Comparison of ENCODE assay signal across 32 mouse cellular contexts in the genomic region with DNA sequence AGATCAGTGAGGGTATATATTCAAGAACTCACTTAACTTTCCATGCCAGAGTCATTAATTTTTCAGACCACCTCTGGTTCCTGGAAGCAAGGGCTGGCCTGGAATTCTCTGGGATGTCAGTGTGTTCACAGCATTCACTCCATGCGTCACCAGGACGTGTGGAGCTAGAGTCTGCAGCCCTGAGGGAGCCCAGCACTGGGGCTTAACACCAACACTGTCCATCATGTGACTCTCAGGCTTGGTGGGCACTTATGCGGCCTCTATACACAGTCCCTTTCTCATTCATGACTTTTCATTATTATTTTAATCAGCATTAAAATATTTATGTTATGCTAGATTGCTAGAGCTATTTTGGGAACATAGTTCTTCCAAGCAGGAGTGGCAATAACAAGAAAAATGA.
A peak's percentile ranks its signal among the peaks of the same experiment; 100 is the strongest.
DNase-seq lines count a peak whose midpoint lies in the region; ATAC-seq and TF ChIP-seq lines count a peak whose summit lies in the region.
"Had no signal": no experiment of that assay in that cellular context is flagged by ENCODE, and none has a peak within 500 bp of the region (broad histone marks: within the 10 kb centered on the region; RNA-seq: fewer than 3 reads in every experiment).

No protein-coding gene starts in this region.

- H3K9me3 ChIP-seq in heart, embryonic 13.5 days: peaks cover 4% of the 10 kb centered on the region; the same call in 1 of the 2 replicates
- H3K9me3 ChIP-seq in midbrain, embryonic 15.5 days: no peaks in the 10 kb centered on the region
- no peaks in the 10 kb centered on the region for H3K9me3 ChIP-seq in midbrain, postnatal 0 days (ENCODE audit: low read length)
- no peaks in the 10 kb centered on the region for H3K9me3 ChIP-seq in stomach, postnatal 0 days (ENCODE audit: control insufficient read depth, low read length)
- H3K9me3 ChIP-seq: embryonic facial prominence, embryonic 13.5 days; hindbrain, embryonic 12.5 days; kidney, embryonic 15.5 days; limb, embryonic 15.5 days; liver, embryonic 13.5 days; stomach, embryonic 15.5 days had no signal

- H3K27me3 ChIP-seq in heart, embryonic 13.5 days (replicated peaks): no peaks in the 10 kb centered on the region
- H3K27me3 ChIP-seq in midbrain, embryonic 15.5 days (replicated peaks): no peaks in the 10 kb centered on the region
- H3K27me3 ChIP-seq in midbrain, postnatal 0 days (ENCODE audit: insufficient read depth, low read length): no peaks in the 10 kb centered on the region
- H3K27me3 ChIP-seq in stomach, postnatal 0 days (ENCODE audit: control insufficient read depth, insufficient read depth, low read length): no peaks in the 10 kb centered on the region
- H3K27me3 ChIP-seq: embryonic facial prominence, embryonic 13.5 days; hindbrain, embryonic 12.5 days; kidney, embryonic 15.5 days; liver, embryonic 13.5 days; megakaryocyte, embryonic 14.5 days; neural tube, embryonic 13.5 days; stomach, embryonic 15.5 days had no signal

- DNase-seq in heart, adult 8-10 months (ENCODE audit: low spot score): no peak
- peak; percentile 22 for DNase-seq in heart, postnatal 4 days
- no peak for DNase-seq in heart, adult 9 months (ENCODE audit: low spot score in 2 of 2)
- no peak for DNase-seq in midbrain, postnatal 0 days (ENCODE audit: low spot score)
- DNase-seq in stomach, postnatal 0 days (ENCODE audit: low spot score): no peak
- DNase-seq in layer of hippocampus, postnatal 10 days (ENCODE audit: low spot score in 2 of 2): no peak
- DNase-seq: adrenal gland, postnatal 25 days; B cell, adult 2 months; cerebellum, adult 11-12 months; cerebellum, adult 9-11 months; embryo, embryonic 11 days; forebrain, postnatal 0 days; kidney, adult 18-20 months; kidney, postnatal 25 days; liver, embryonic 13.5 days; lung, adult 18-20 months; lung, postnatal 4 days; right cerebral cortex, postnatal 14 days; thymus, postnatal 14 days had no signal

- peak overlapping the region; percentile 32 for H3K4me2 ChIP-seq in heart, embryonic 13.5 days
- H3K4me2 ChIP-seq in midbrain, embryonic 15.5 days: no peak overlapping the region
- H3K4me2 ChIP-seq in midbrain, postnatal 0 days (ENCODE audit: low read depth, low read length, poor library complexity, severe bottlenecking): no peak overlapping the region
- H3K4me2 ChIP-seq in stomach, postnatal 0 days (replicated peaks; ENCODE audit: low read depth): no peak overlapping the region
- H3K4me2 ChIP-seq: embryonic facial prominence, embryonic 13.5 days; hindbrain, embryonic 12.5 days; kidney, embryonic 15.5 days; limb, embryonic 15.5 days; liver, embryonic 13.5 days; neural tube, embryonic 13.5 days; stomach, embryonic 15.5 days had no signal

- no peak for TF ChIP-seq CTCF in midbrain, postnatal 0 days (IDR thresholded peaks at IDR 0.05)
- no peak for TF ChIP-seq CTCF in stomach, postnatal 0 days (IDR thresholded peaks at IDR 0.05; ENCODE audit: low read depth)

- 37% methylated on average over 3 of the region's 3 CpGs for WGBS in heart, embryonic 13.5 days
- WGBS in midbrain, embryonic 15.5 days: 45% methylated on average over 3 of the region's 3 CpGs
- 38% methylated on average over 3 of the region's 3 CpGs for WGBS in midbrain, postnatal 0 days
- WGBS in stomach, postnatal 0 days: 65% methylated on average over 3 of the region's 3 CpGs

- TF ChIP-seq EP300 in stomach, postnatal 0 days (optimal IDR thresholded peaks at IDR 0.05): no peak

- H3K4me3 ChIP-seq in heart, embryonic 13.5 days: no peak overlapping the region
- H3K4me3 ChIP-seq in midbrain, embryonic 15.5 days: no peak overlapping the region
- H3K4me3 ChIP-seq in midbrain, postnatal 0 days (ENCODE audit: low read depth, low read length): no peak overlapping the region
- H3K4me3 ChIP-seq in stomach, postnatal 0 days (ENCODE audit: low read depth, low read length): no peak overlapping the region
- H3K4me3 ChIP-seq: embryonic facial prominence, embryonic 13.5 days; erythroblast, embryonic 14.5 days; hindbrain, embryonic 12.5 days; kidney, embryonic 15.5 days; left cerebral cortex, adult 2 months; limb, embryonic 15.5 days; liver, embryonic 13.5 days; megakaryocyte, embryonic 14.5 days; neural tube, embryonic 13.5 days; stomach, embryonic 15.5 days had no signal

- H3K4me1 ChIP-seq in heart, embryonic 13.5 days: peaks cover 40% of the 10 kb centered on the region
- peaks cover 21% of the 10 kb centered on the region for H3K4me1 ChIP-seq in midbrain, embryonic 15.5 days
- H3K4me1 ChIP-seq in midbrain, postnatal 0 days (ENCODE audit: insufficient read depth, low read length): peaks cover 8% of the 10 kb centered on the region; the same call in 1 of the 2 replicates
- 0 out of 2 replicates have a peak, but pooled peaks cover 4% of the 10 kb centered on the region for H3K4me1 ChIP-seq in stomach, postnatal 0 days (replicated peaks; ENCODE audit: control insufficient read depth, insufficient read depth)
- H3K4me1 ChIP-seq: kidney, embryonic 15.5 days; liver, embryonic 13.5 days; stomach, embryonic 15.5 days had no signal

- peak overlapping the region; percentile 80 for H3K27ac ChIP-seq in heart, embryonic 13.5 days (replicated peaks)
- H3K27ac ChIP-seq in midbrain, embryonic 15.5 days: peak overlapping the region; percentile 55; the same call in 1 of the 2 replicates
- no peak overlapping the region for H3K27ac ChIP-seq in midbrain, postnatal 0 days (ENCODE audit: low read depth, low read length)
- no peak overlapping the region for H3K27ac ChIP-seq in stomach, postnatal 0 days (replicated peaks)
- H3K27ac ChIP-seq: embryonic facial prominence, embryonic 13.5 days; hindbrain, embryonic 12.5 days; hindbrain, postnatal 0 days; kidney, embryonic 15.5 days; left cerebral cortex, adult 2 months; limb, embryonic 15.5 days; liver, embryonic 13.5 days; stomach, embryonic 15.5 days had no signal

- no peak for ATAC-seq in heart, embryonic 13.5 days (ENCODE audit: extremely low read depth, insufficient number of reproducible peaks, low FRiP score, low TSS enrichment)
- 0 out of 2 replicates have a peak, but pooled peaks have one; percentile 6 for ATAC-seq in midbrain, embryonic 15.5 days (replicated peaks)
- ATAC-seq in midbrain, postnatal 0 days (ENCODE audit: low FRiP score): no peak
- ATAC-seq in stomach, postnatal 0 days (ENCODE audit: low FRiP score, low TSS enrichment): 0 out of 2 replicates have a peak, but pooled peaks have one; percentile 64
- ATAC-seq: forebrain, postnatal 0 days; hindbrain, postnatal 0 days; lung, postnatal 0 days had no signal

- H3K36me3 ChIP-seq in heart, embryonic 13.5 days: peaks cover 33% of the 10 kb centered on the region
- no peaks in the 10 kb centered on the region for H3K36me3 ChIP-seq in midbrain, embryonic 15.5 days (replicated peaks)
- H3K36me3 ChIP-seq in midbrain, postnatal 0 days (ENCODE audit: insufficient read depth, low read length): peaks cover 4% of the 10 kb centered on the region; the same call in 1 of the 2 replicates
- H3K36me3 ChIP-seq in stomach, postnatal 0 days (ENCODE audit: control insufficient read depth, insufficient read depth, low read length): no peaks in the 10 kb centered on the region

- 0 out of 2 replicates have a peak overlapping the region, but pooled peaks have one; percentile 24 for H3K9ac ChIP-seq in heart, embryonic 13.5 days
- H3K9ac ChIP-seq in midbrain, embryonic 15.5 days: no peak overlapping the region
- no peak overlapping the region for H3K9ac ChIP-seq in midbrain, postnatal 0 days (replicated peaks; ENCODE audit: low read length, poor library complexity, severe bottlenecking)
- H3K9ac ChIP-seq in stomach, postnatal 0 days (ENCODE audit: low read length): no peak overlapping the region
- H3K9ac ChIP-seq: embryonic facial prominence, embryonic 13.5 days; forebrain, postnatal 0 days; hindbrain, embryonic 12.5 days; kidney, embryonic 15.5 days; limb, embryonic 15.5 days; liver, embryonic 13.5 days; neural tube, embryonic 13.5 days; stomach, embryonic 15.5 days had no signal

Comparison
In these comparisons a context has a peak if more than half of its experiments do, and no peak if none do; other contexts are left out.
1. ATAC-seq: peak in midbrain, embryonic 15.5 days (single experiment) and stomach, postnatal 0 days (single experiment); none in heart, embryonic 13.5 days (single experiment) and midbrain, postnatal 0 days (single experiment).
2. H3K27ac ChIP-seq: peak in heart, embryonic 13.5 days (single experiment) and midbrain, embryonic 15.5 days (single experiment); none in midbrain, postnatal 0 days (single experiment) and stomach, postnatal 0 days (single experiment).